Mouse (Mus musculus): ENCODE measurements around the gene Rdh5. TPM values are rescaled to one million over a fixed set of nuclear protein-coding genes. Genes with fewer than 3 reads are reported as not detected.
A peak's percentile ranks its signal among the peaks of the same experiment; 100 is the strongest.

The Rdh5 gene
- total RNA-seq, 4 experiments from 2014 or later = 5.0 to 12.3 (median 8.9) TPM

GRCm38 (mm10) chr10:128908778-128909448 lies 13.8 kb downstream of the Rdh5 start:
- no peak for DNase-seq (ENCODE audit: low spot score in 2 of 2)

DNA sequence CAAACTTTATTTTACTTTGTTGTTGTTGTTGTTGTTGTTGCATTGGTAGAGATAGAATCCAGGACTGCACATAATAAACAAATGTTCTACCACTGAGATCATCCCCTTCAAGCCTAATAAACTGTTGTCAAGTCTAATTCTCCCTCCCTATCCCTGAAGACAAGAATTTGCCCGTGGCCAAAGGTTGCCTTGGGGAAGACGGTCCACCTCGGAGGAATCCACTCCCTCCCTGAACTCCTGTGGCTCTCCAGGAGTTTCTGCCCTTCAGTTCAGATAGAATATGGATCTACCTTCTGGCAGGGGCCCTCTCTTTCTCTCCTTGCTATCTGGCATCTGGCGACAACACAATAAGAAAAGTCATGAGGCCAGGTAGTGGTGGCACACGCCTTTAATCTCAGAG lies 17.9 kb downstream of the Rdh5 start:
- DNase-seq (ENCODE audit: low spot score in 2 of 2) = no peak

DNA sequence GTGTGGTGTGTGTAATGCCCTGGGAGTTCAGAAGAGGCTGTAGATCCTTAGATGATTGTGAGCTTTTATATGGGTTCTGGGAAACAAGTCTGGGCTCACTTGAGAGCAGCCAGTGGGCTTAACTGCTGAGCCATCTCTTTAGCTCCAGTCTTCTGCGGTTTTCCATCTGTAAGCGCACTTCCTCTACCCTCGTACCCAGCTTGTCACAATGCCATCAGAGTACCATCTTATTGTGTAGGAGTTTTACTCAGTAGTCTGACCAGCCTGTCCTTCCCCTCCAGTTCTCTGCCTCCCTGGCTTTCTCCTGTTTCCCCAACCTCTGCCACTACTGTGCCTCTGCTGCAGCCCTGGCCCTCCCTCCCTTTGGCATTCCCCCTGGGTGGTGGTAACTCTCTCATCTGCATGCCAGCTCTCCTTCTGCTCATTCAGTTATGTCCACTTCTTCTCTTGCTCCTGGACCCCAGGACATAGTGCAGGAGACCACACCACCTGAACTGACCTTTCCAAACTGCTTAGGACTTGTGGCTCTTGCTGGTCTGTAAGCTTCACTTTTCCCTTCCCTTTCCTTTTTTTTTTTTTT lies 20.2 kb downstream of the Rdh5 start:
- DNase-seq (ENCODE audit: low spot score in 2 of 2) = no peak

DNA sequence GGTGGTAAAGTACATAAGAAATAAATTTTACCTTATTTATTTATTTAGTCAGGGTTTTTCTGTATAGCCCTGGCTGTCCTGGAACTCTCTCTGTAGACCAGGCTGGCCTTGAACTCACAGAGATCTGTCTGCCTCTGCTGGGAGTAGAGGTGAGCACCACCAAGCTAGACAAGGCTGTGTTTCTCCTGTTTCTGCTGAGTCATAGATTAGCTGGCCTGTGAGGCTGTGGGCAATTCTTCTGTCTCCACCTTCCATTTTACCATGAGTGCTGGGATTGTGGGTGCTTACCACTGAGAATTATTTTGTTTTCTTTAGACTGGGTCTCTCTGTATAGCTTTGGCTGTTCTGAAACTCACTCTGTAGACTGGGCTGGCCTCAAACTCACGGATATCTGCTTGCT lies 21.3 kb downstream of the Rdh5 start:
- no peak for DNase-seq (ENCODE audit: low spot score in 2 of 2)

DNA sequence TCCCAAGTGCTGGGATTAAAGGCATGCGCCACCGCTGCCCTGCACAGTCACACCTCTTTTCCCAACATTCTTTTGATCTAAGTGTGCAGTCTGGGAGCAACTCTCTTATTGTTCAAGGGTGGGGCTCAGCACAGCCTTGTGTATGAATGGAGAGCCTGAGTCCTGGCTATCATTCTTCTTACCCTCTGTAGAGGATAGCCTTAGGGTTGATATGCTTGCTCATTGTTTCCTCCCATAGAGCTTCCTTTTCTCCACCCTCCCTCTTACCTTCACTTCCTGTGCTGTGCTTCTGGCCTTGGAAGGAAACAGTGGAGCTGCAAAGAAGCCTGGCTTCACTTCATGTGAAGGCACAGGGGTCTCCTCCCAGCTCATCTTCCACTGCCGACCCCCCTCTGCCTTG lies 22.0 kb downstream of the Rdh5 start, which contains the start of gene Cd63:
Cd63 (plus strand) TSS at position 292 of the 400 bp plus-strand sequence.
- DNase-seq (ENCODE audit: low spot score in 2 of 2) = no peak

- no peak for DNase-seq (ENCODE audit: low spot score in 2 of 2)
These were observed 22.8 kb downstream of the Rdh5 start for GRCm38 (mm10) chr10:128899759-128900490.

- no peak for DNase-seq (ENCODE audit: low spot score in 2 of 2)
These were observed 25.2 kb downstream of the Rdh5 start for GRCm38 (mm10) chr10:128897501-128897900.

DNA sequence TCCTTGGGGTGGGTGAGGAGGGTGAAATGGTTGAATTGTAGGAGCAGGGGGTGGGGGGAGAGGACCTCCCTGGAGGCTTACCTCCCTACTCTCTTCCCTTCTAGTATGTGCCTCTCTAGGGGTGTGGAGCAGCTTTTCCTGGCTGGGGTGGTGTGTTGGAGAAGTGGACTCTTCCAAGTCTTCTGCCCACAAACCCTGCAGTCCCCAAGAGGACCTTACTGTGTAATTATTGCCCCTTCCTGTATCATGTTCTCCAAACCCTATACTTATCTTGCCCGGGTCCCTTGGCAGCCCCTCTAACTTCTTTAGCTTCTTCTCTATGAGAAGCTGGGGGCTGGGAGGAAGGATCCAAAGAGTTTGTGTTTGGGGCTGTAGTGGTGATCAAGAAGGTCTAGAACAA lies 25.9 kb downstream of the Rdh5 start:
- no peak for DNase-seq (ENCODE audit: low spot score in 2 of 2)

DNA sequence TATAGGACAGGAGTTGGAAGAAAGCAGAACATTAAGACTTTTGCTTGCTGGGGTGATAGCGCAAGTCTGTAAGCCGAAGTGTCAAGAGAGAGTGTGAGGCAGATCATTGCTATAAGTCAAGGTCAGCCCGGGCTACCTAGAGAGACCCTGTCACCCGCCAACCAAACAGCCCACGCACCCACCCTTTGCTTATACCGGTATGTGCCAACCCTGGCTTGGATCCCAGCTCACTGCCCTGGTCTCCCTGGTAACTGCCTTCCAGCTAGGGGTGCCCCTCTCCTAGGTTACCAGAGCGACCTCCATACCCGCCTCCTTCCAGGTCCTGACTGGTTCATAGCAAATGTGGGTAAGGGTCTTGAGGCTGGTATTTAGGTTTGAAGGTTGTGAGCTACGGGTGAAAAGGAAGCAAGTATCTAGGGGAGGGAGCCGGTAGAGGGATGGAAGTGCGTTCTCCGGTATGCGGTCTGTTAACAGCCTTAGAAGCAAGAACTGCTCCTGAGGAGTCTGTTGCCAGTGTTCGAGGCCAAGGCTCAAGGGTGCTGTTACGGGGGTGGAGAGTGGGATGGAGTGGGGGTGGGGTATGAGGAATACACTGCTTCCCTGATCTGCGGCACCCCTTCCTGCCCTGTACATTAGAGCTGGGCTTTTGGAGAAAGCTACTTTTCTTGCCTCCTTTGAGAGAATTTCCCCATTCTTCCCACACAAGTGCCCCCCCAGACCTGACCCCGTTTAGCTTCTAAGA lies 26.6 kb downstream of the Rdh5 start:
- DNase-seq (ENCODE audit: low spot score in 2 of 2) = peak in 1 of 2 experiments; percentile 50

GRCm38 (mm10) chr10:128895437-128895836 lies 27.3 kb downstream of the Rdh5 start:
- DNase-seq (ENCODE audit: low spot score in 2 of 2) = peak in 1 of 2 experiments; percentile 50

GRCm38 (mm10) chr10:128892246-128892645 lies 30.4 kb downstream of the Rdh5 start:
- no peak for DNase-seq (ENCODE audit: low spot score in 2 of 2)

DNA sequence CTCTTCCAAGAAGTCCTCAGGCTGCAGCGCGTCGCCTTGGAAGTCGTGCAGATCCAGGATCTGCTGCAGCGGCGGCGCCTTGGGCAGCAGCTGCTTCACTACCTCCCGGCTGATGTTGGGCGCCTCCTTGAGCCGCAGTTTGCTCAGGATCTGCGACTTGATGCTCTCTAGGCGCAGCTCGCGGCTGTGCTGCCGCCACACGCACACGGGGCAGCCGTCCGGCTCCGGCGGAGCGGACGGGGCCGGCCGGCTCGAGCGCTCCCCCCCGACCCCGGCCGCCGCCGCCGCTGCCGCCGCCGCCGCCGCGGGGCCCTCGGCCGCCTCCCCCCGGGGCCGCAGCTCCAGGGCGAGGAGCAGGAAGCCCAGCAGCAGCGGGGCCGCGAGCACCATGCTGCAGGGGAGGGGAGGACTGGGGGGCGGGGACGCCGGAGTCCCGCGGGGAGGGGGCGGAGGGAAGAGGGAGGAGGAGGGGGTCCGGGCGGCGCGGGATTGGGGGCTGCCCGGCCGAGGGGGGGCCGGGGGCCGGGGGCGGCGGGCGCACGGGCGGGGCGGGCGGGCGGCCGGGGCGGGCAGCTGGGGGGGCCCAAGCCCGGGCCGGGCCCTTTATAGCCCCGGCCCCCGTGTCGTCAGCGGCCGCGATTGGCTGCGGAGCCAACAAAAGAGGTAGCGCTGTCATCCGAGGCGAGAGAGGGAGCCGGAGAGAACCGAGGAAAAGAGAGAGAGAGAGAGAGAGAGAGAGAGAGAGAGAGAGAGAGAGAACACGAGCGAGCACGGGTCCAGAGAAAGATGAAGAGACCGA lies 31.2 kb downstream of the Rdh5 start, which contains the start of gene Gdf11:
Gdf11 (minus strand) TSS at position 423 of the 799 bp plus-strand sequence.
- no peak for DNase-seq (ENCODE audit: low spot score in 2 of 2)

DNA sequence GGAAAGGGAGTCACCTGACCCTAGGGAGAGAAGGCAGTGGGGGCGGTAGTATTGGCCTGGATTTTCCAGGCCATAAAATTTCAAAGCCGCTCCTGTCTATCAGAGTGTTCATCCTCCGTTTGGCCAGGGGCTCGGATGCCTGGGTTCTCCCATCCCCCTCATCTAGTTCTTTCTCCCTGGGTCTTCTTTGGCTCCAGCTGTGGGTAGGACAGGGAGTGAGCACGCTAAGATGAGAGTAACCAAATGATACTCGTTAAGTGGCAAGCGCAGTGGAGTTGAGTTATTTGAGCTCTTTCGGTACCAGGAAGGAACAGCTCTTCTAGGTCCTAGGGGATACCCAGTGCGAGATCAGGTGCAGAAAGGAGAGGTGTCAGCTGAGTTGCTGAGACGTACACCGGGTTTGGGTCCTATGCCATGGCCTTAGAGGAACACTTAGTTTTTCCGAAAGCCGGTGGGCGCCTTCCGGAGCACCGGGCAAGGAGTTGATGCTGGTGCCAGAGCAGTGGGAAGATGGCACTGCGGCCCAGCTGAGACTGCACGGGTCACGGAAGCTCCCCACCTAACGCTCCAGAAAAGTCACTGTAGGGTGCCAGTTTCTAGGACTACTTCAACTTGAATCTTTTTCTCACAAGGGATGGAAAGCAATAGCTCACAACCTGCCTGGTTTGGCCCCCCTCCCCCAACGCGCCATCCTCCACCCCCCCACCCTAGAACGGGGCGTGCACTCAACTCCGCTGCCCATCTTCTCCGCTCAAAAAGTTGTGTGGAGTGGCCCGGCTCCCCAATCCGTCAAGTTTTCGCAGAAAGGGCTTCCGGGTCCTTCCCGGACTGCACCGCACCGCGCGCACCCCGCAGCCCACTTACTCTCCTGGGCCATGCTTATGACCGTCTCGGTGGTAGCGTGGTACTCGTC lies 32.0 kb downstream of the Rdh5 start:
- no peak for DNase-seq (ENCODE audit: low spot score in 2 of 2)

DNA sequence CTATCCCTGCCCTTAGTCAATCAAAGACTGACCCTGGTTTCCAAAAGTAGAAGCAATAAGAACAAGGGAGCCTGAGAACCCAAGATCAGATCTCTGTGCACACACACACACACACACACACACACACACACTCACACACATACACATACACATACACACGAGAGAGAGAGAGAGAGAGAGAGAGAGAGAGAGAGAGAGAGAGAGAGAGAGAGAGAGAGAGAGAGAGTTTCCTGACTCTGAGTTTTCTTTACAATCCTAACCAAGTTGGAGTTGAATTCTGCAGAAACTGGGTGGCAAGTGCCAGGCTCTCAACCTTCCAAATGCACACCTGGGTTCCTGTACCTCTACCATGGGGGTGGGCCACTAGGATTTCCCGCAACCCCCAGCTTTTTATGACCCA lies 32.8 kb downstream of the Rdh5 start:
- no peak for DNase-seq (ENCODE audit: low spot score in 2 of 2)

DNA sequence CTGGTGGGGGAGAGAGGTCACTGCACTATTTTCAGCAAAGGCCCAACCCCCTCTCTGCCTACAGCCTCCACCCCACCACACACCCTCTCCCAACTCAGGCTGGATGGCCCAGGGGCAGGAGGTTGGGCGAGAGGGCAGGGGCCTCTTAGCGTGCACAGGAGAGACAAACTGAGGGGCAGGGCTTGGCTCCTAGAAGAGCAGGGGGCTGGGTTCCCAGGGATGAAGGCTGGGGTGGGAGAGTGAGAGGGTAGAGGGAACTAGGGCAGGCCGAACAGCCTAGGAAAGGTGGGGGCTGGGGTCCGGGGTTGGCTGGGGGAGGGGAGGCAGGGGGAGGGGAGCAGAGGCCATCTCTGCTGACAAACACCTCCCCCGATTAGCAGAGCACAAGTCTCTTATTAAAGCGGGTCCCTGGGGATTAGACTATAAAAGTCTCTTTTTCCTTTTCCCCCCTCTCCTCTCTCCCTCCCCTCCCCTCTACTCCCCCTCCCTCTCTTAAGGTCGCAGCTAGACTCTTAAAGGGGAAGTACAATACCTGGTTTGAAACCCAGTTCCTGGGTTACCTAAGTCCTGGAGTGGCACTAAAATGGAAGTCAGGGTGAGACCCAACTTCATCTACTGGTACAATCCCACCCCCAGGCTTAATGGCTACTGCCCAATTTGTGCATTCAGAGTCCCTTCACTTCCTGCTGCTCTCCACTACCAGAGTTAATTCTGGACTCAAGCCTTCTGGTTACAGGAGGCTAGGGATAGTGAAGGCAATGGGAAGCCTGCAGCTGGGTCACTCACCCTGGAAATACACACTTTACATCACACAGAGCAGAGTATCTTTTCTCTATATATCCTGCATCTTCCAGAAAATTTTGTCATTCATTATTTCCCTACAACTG lies 33.5 kb downstream of the Rdh5 start:
- DNase-seq (ENCODE audit: low spot score in 2 of 2) = no peak

GRCm38 (mm10) chr10:128882067-128882466 lies 40.6 kb downstream of the Rdh5 start:
- no peak for DNase-seq (ENCODE audit: low spot score in 2 of 2)

GRCm38 (mm10) chr10:128878811-128879210 lies 43.9 kb downstream of the Rdh5 start:
- no peak for DNase-seq (ENCODE audit: low spot score in 2 of 2)

GRCm38 (mm10) chr10:128878291-128878690 lies 44.4 kb downstream of the Rdh5 start:
- no peak for DNase-seq (ENCODE audit: low spot score in 2 of 2)

DNA sequence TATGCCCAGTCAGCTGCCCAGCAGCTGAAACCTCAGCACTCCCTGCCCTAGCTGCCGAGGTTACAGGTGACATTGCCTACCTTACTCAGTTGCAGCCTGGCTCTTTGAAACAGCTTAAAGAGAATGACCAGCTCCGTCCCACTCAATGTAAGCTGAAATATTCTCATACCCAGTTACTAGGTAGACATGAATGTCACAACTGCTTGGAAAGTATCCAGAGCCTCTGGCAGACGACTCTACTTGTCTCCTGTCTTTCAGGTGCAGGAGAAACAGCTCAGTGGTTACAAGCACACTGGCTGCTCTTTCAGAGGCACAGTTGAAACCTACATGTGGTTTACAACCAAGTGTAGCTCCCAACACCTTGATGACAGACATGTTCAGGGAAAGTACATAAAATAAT lies 52.3 kb downstream of the Rdh5 start:
- DNase-seq (ENCODE audit: low spot score in 2 of 2) = no peak
